In the genomic region with DNA sequence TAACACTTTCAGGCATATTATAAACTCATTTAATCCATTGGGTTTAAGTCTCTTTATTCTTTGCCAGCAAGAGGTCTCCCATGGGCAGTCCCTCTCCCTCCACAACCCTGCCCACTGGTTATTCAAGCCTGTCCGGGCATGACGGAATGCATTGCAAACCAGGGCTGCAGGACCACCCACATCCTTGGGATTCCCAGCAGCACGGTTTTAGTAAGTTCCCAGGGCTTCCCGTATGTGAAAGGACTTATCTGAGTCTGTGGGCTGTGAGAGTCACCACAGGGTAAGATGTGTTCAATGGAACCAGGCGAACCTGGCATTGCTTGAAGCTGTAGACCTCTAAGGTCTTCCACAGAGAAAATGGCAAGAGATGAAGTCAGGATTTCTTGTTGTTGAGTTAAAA, we compare ENCODE assay signal across 11 mouse cellular contexts.
DNase-seq lines count a peak whose midpoint lies in the region; ATAC-seq and TF ChIP-seq lines count a peak whose summit lies in the region.
"Had no signal": no experiment of that assay in that cellular context is flagged by ENCODE, and none has a peak within 500 bp of the region (broad histone marks: within the 10 kb centered on the region; RNA-seq: fewer than 3 reads in every experiment).

No protein-coding gene starts in this region.

- no peak overlapping the region for H3K4me2 ChIP-seq in hindbrain, embryonic 12.5 days (replicated peaks)
- H3K4me2 ChIP-seq in hindbrain, embryonic 14.5 days (replicated peaks): no peak overlapping the region

- CTCF ChIA-PET in Patski (lab: Charles Lee): interaction anchor here (0.8 to 0.9 kb wide), 2 partner anchors 18 to 388 kb away, joined by 4 to 5 read pairs; no protein-coding TSS in a partner anchor

- H3K4me1 ChIP-seq in hindbrain, embryonic 12.5 days: peaks cover 10% of the 10 kb centered on the region
- H3K4me1 ChIP-seq in hindbrain, embryonic 14.5 days (replicated peaks; ENCODE audit: control insufficient read depth, insufficient read depth, low read length): peaks cover 12% of the 10 kb centered on the region; the same call in 1 of the 2 replicates

- 16% methylated on average over 5 of the region's 5 CpGs for WGBS in hindbrain, embryonic 12.5 days
- WGBS in hindbrain, embryonic 14.5 days: 12% methylated on average over 5 of the region's 5 CpGs

- no peak overlapping the region for H3K4me3 ChIP-seq in hindbrain, embryonic 12.5 days
- H3K4me3 ChIP-seq in hindbrain, embryonic 14.5 days (replicated peaks; ENCODE audit: low read length): no peak overlapping the region
- H3K4me3 ChIP-seq: heart, adult 2 months had no signal

- peak; percentile 77 for ATAC-seq in hindbrain, embryonic 12.5 days (ENCODE audit: low FRiP score)
- ATAC-seq in hindbrain, embryonic 14.5 days (ENCODE audit: low FRiP score): no peak; the same call in 1 of the 2 replicates
- ATAC-seq in Patski: peak; percentile 67

- POLR2A ChIA-PET in Patski (lab: Charles Lee): interaction anchor here (1.6 kb wide), 1 partner anchor 378 kb away, joined by 4 read pairs; no protein-coding TSS in a partner anchor

- intact Hi-C loops in gastrocnemius, postnatal 14 days (cut with DNase I; ENCODE audit: low total_unique reads): no loop called here

- H3K27me3 ChIP-seq in hindbrain, embryonic 12.5 days: peaks cover 4% of the 10 kb centered on the region; the same call in 1 of the 2 replicates
- no peaks in the 10 kb centered on the region for H3K27me3 ChIP-seq in hindbrain, embryonic 14.5 days (ENCODE audit: control insufficient read depth, insufficient read depth, low read length)
- peaks cover 8% of the 10 kb centered on the region for H3K27me3 ChIP-seq in Patski

- H3K9ac ChIP-seq in hindbrain, embryonic 12.5 days: no peak overlapping the region
- H3K9ac ChIP-seq in hindbrain, embryonic 14.5 days: no peak overlapping the region

- DNase-seq in hindbrain, embryonic 14.5 days (ENCODE audit: low spot score): no peak
- DNase-seq in Patski (ENCODE audit: low read depth, low spot score): peak; percentile 96
- DNase-seq in embryo, embryonic 9.5 days (ENCODE audit: extremely low spot score): peak; percentile 61
- DNase-seq in mesoderm, embryonic 11.5 days (ENCODE audit: low read depth, low spot score): peak; percentile 47
- no peak for DNase-seq in cerebellum, adult 11-12 months
- DNase-seq in gastrocnemius, postnatal 14 days: no peak
- DNase-seq: cerebellum, adult 2 months; heart, adult 2 months; kidney, postnatal 14 days; lung, adult 2 months had no signal

- no peak for TF ChIP-seq CTCF in Patski (IDR thresholded peaks at IDR 0.05)

- H3K36me3 ChIP-seq in hindbrain, embryonic 12.5 days: no peaks in the 10 kb centered on the region
- no peaks in the 10 kb centered on the region for H3K36me3 ChIP-seq in hindbrain, embryonic 14.5 days (replicated peaks; ENCODE audit: control insufficient read depth, insufficient read depth)

- no peaks in the 10 kb centered on the region for H3K9me3 ChIP-seq in hindbrain, embryonic 12.5 days (replicated peaks)
- H3K9me3 ChIP-seq in hindbrain, embryonic 14.5 days (ENCODE audit: control insufficient read depth, low read length): no peaks in the 10 kb centered on the region

- no peak overlapping the region for H3K27ac ChIP-seq in hindbrain, embryonic 12.5 days
- H3K27ac ChIP-seq in hindbrain, embryonic 14.5 days: no peak overlapping the region
- H3K27ac ChIP-seq: heart, adult 2 months had no signal

- in situ Hi-C loops in Patski (cut with MboI; ENCODE audit: low pct_unique_long_range_greater_than_20kb): loop anchor here (5.0 kb wide), 1 partner anchor 242 kb away; no protein-coding TSS in a partner anchor

Comparison
In these comparisons a context has a peak if more than half of its experiments do, and no peak if none do; other contexts are left out.
1. DNase-seq: peak in Patski (single experiment), embryo, embryonic 9.5 days (single experiment) and mesoderm, embryonic 11.5 days (single experiment); none in hindbrain, embryonic 14.5 days (single experiment), cerebellum, adult 11-12 months (single experiment) and gastrocnemius, postnatal 14 days (single experiment).